Comparison of ENCODE assay signal across 11 mouse cellular contexts in genomic region chr19:45510680-45511079, GRCm38 (mm10).
"Had no signal": no experiment of that assay in that cellular context is flagged by ENCODE, and none has a peak within 500 bp of the region (broad histone marks: within the 10 kb centered on the region; RNA-seq: fewer than 3 reads in every experiment).

No protein-coding gene starts in this region.

- H3K4me3 ChIP-seq: midbrain, embryonic 15.5 days; stomach, embryonic 15.5 days had no signal

- H3K9ac ChIP-seq: midbrain, embryonic 15.5 days; stomach, embryonic 15.5 days had no signal

- ATAC-seq: intestine, embryonic 16.5 days; midbrain, embryonic 15.5 days had no signal

- H3K4me2 ChIP-seq: midbrain, embryonic 11.5 days; midbrain, embryonic 15.5 days; stomach, embryonic 15.5 days had no signal

- H3K27ac ChIP-seq: stomach, embryonic 15.5 days had no signal

- H3K9me3 ChIP-seq: midbrain, embryonic 15.5 days; stomach, embryonic 15.5 days had no signal

- DNase-seq: kidney, adult 2 months; kidney, postnatal 25 days; layer of hippocampus, adult 9-11 months; lung, adult 18-20 months; lung, postnatal 36 days; thymus, adult 2 months; thymus, postnatal 25 days had no signal

- H3K27me3 ChIP-seq: midbrain, embryonic 15.5 days; stomach, embryonic 15.5 days had no signal

- H3K4me1 ChIP-seq: midbrain, embryonic 15.5 days; stomach, embryonic 15.5 days had no signal
